Comparison of ENCODE assay signal across 9 mouse cellular contexts in genomic region chr11:114786326-114786725, GRCm38 (mm10). TPM values are rescaled to one million over a fixed set of nuclear protein-coding genes. Genes with fewer than 3 reads are reported as not detected.
DNase-seq lines count a peak whose midpoint lies in the region; ATAC-seq lines count a peak whose summit lies in the region.
"Had no signal": no experiment of that assay in that cellular context is flagged by ENCODE, and none has a peak within 500 bp of the region (broad histone marks: within the 10 kb centered on the region; RNA-seq: fewer than 3 reads in every experiment).

No protein-coding gene starts in this region.

- peak overlapping the region; percentile 21; the same call in 1 of the 2 replicates for H3K9ac ChIP-seq in kidney, embryonic 15.5 days
- peak overlapping the region; percentile 38 for H3K9ac ChIP-seq in forebrain, embryonic 15.5 days (replicated peaks)
- no peak overlapping the region for H3K9ac ChIP-seq in liver, embryonic 13.5 days
- no peak overlapping the region for H3K9ac ChIP-seq in stomach, embryonic 14.5 days (replicated peaks; ENCODE audit: low read depth, low read length)
- H3K9ac ChIP-seq: liver, embryonic 15.5 days had no signal

- peaks cover 84% of the 10 kb centered on the region for H3K27me3 ChIP-seq in kidney, embryonic 15.5 days
- peaks cover 12% of the 10 kb centered on the region; the same call in 1 of the 2 replicates for H3K27me3 ChIP-seq in forebrain, embryonic 15.5 days
- H3K27me3 ChIP-seq in liver, embryonic 13.5 days, result peaks cover 96% of the 10 kb centered on the region
- H3K27me3 ChIP-seq in stomach, embryonic 14.5 days (ENCODE audit: control insufficient read depth, insufficient read depth, low read length), result peaks cover 50% of the 10 kb centered on the region

- H3K9me3 ChIP-seq in kidney, embryonic 15.5 days (replicated peaks), result no peaks in the 10 kb centered on the region
- no peaks in the 10 kb centered on the region for H3K9me3 ChIP-seq in forebrain, embryonic 15.5 days
- H3K9me3 ChIP-seq in liver, embryonic 13.5 days (replicated peaks), result no peaks in the 10 kb centered on the region
- H3K9me3 ChIP-seq in stomach, embryonic 14.5 days (ENCODE audit: control insufficient read depth, low read depth, low read length), result no peaks in the 10 kb centered on the region
- H3K9me3 ChIP-seq: liver, embryonic 15.5 days had no signal

- DNase-seq in kidney, adult 8-10 months, result no peak
- peak; percentile 18 for DNase-seq in adrenal gland, postnatal 14 days
- no peak for DNase-seq in liver, embryonic 13.5 days
- DNase-seq in c-Kit-positive CD71-positive TER-119-positive erythroid progenitor cells, embryonic 14.5 days (ENCODE audit: low spot score), result no peak
- no peak for DNase-seq in layer of hippocampus, postnatal 36 days

- ATAC-seq in kidney, embryonic 15.5 days (replicated peaks; ENCODE audit: low FRiP score), result no peak
- peak; percentile 67 for ATAC-seq in forebrain, embryonic 15.5 days (replicated peaks)
- no peak for ATAC-seq in liver, embryonic 13.5 days (ENCODE audit: low read depth)
- ATAC-seq in stomach, embryonic 14.5 days (ENCODE audit: insufficient number of reproducible peaks, insufficient read depth, low FRiP score, low read depth), result peak; percentile 19; the same call in 1 of the 2 replicates

- peaks cover 31% of the 10 kb centered on the region for H3K4me1 ChIP-seq in kidney, embryonic 15.5 days
- H3K4me1 ChIP-seq in forebrain, embryonic 15.5 days, result peaks cover 23% of the 10 kb centered on the region
- peaks cover 4% of the 10 kb centered on the region for H3K4me1 ChIP-seq in liver, embryonic 13.5 days (replicated peaks)
- peaks cover 8% of the 10 kb centered on the region; the same call in 1 of the 2 replicates for H3K4me1 ChIP-seq in stomach, embryonic 14.5 days (ENCODE audit: control insufficient read depth, insufficient read depth, low read length)

- no peak overlapping the region for H3K27ac ChIP-seq in kidney, embryonic 15.5 days
- no peak overlapping the region for H3K27ac ChIP-seq in forebrain, embryonic 15.5 days (replicated peaks)
- H3K27ac ChIP-seq in liver, embryonic 13.5 days, result no peak overlapping the region
- H3K27ac ChIP-seq in stomach, embryonic 14.5 days (ENCODE audit: low read length), result no peak overlapping the region
- H3K27ac ChIP-seq: liver, embryonic 15.5 days had no signal

- H3K4me3 ChIP-seq in kidney, embryonic 15.5 days (replicated peaks), result peak overlapping the region; percentile 35
- H3K4me3 ChIP-seq in forebrain, embryonic 15.5 days, result peak overlapping the region; percentile 35
- no peak overlapping the region; the same call in 1 of the 2 replicates for H3K4me3 ChIP-seq in liver, embryonic 13.5 days (replicated peaks)
- H3K4me3 ChIP-seq in stomach, embryonic 14.5 days (ENCODE audit: low read depth, low read length), result peak overlapping the region; percentile 15; the same call in 1 of the 2 replicates
- H3K4me3 ChIP-seq: liver, embryonic 15.5 days had no signal

- peak overlapping the region; percentile 62 for H3K4me2 ChIP-seq in kidney, embryonic 15.5 days
- H3K4me2 ChIP-seq in forebrain, embryonic 15.5 days (replicated peaks), result peak overlapping the region; percentile 73
- peak overlapping the region; percentile 32 for H3K4me2 ChIP-seq in liver, embryonic 13.5 days
- H3K4me2 ChIP-seq in stomach, embryonic 14.5 days (replicated peaks; ENCODE audit: low read depth, low read length), result peak overlapping the region; percentile 47
- H3K4me2 ChIP-seq: liver, embryonic 15.5 days had no signal

- H3K36me3 ChIP-seq in kidney, embryonic 15.5 days, result no peaks in the 10 kb centered on the region
- no peaks in the 10 kb centered on the region for H3K36me3 ChIP-seq in forebrain, embryonic 15.5 days
- H3K36me3 ChIP-seq in liver, embryonic 13.5 days, result no peaks in the 10 kb centered on the region
- H3K36me3 ChIP-seq in stomach, embryonic 14.5 days (ENCODE audit: control insufficient read depth, insufficient read depth, low read length), result no peaks in the 10 kb centered on the region
- H3K36me3 ChIP-seq: liver, embryonic 15.5 days had no signal

- WGBS in kidney, embryonic 15.5 days, result 2% methylated on average over 43 of the region's 43 CpGs
- 2% methylated on average over 41 of the region's 43 CpGs for WGBS in forebrain, embryonic 15.5 days
- 4% methylated on average over 43 of the region's 43 CpGs for WGBS in liver, embryonic 13.5 days (ENCODE audit: insufficient replicate concordance)
- 1% methylated on average over 43 of the region's 43 CpGs for WGBS in stomach, embryonic 14.5 days

RNA-seq across cellular contexts. Expression of gene Btbd17, which starts 9.4 kb away (rescaled TPM):
- polyA plus RNA-seq in kidney, embryonic 15.5 days (2015; fragmentation: Nextera tagmentation; extraction: Ambion mirVana), result 1.0 and 1.5 TPM in 2 replicates
- total RNA-seq in adrenal gland, postnatal 14 days (2021), result not detected in 2 replicates
- polyA plus RNA-seq in forebrain, embryonic 15.5 days (2015; fragmentation: Nextera tagmentation; extraction: Ambion mirVana), result 26.4 and 29.7 TPM in 2 replicates
- polyA plus RNA-seq in liver, embryonic 13.5 days (2015; fragmentation: Nextera tagmentation; extraction: Ambion mirVana), result 0.07 and 0.13 TPM in 2 replicates
- polyA plus RNA-seq in stomach, embryonic 14.5 days (2014; fragmentation: Nextera tagmentation; extraction: Ambion mirVana), result 0.98 and 1.6 TPM in 2 replicates
- 10 to 100 TPM; 24.1 to 24.6 TPM for total RNA-seq in layer of hippocampus, postnatal 36 days (2021)
- polyA plus RNA-seq: liver, embryonic 15.5 days had no signal

RNA-seq across cellular contexts. Expression of gene Gpr142, which starts 12.4 kb away (rescaled TPM):
- polyA plus RNA-seq in kidney, embryonic 15.5 days (2015; fragmentation: Nextera tagmentation; extraction: Ambion mirVana), result 0.14 TPM in 1 of 2 replicates, not detected in the other
- not detected in 2 replicates for total RNA-seq in adrenal gland, postnatal 14 days (2021)
- not detected in 2 replicates for polyA plus RNA-seq in forebrain, embryonic 15.5 days (2015; fragmentation: Nextera tagmentation; extraction: Ambion mirVana)
- polyA plus RNA-seq in liver, embryonic 13.5 days (2015; fragmentation: Nextera tagmentation; extraction: Ambion mirVana), result not detected in 2 replicates
- 0.23 and 0.39 TPM in 2 replicates for polyA plus RNA-seq in stomach, embryonic 14.5 days (2014; fragmentation: Nextera tagmentation; extraction: Ambion mirVana)
- total RNA-seq in layer of hippocampus, postnatal 36 days (2021), result not detected
- polyA plus RNA-seq: liver, embryonic 15.5 days had no signal

RNA-seq across cellular contexts. Expression of gene Kif19a, which starts 21.1 kb away (rescaled TPM):
- 0.09 TPM in 2 replicates for polyA plus RNA-seq in kidney, embryonic 15.5 days (2015; fragmentation: Nextera tagmentation; extraction: Ambion mirVana)
- total RNA-seq in adrenal gland, postnatal 14 days (2021), result 0.41 and 0.56 TPM in 2 replicates
- 0.52 and 0.83 TPM in 2 replicates for polyA plus RNA-seq in forebrain, embryonic 15.5 days (2015; fragmentation: Nextera tagmentation; extraction: Ambion mirVana)
- 0.07 and 0.12 TPM in 2 replicates for polyA plus RNA-seq in liver, embryonic 13.5 days (2015; fragmentation: Nextera tagmentation; extraction: Ambion mirVana)
- polyA plus RNA-seq in stomach, embryonic 14.5 days (2014; fragmentation: Nextera tagmentation; extraction: Ambion mirVana), result 0.51 and 0.81 TPM in 2 replicates
- total RNA-seq in layer of hippocampus, postnatal 36 days (2021), result 1 to 10 TPM; 4.0 to 6.1 TPM

RNA-seq across cellular contexts. Expression of gene Dnaic2, which starts 59.1 kb away (rescaled TPM):
- 0.41 and 0.56 TPM in 2 replicates for polyA plus RNA-seq in kidney, embryonic 15.5 days (2015; fragmentation: Nextera tagmentation; extraction: Ambion mirVana)
- 0.44 and 0.64 TPM in 2 replicates for total RNA-seq in adrenal gland, postnatal 14 days (2021)
- 1.9 and 2.6 TPM in 2 replicates for polyA plus RNA-seq in forebrain, embryonic 15.5 days (2015; fragmentation: Nextera tagmentation; extraction: Ambion mirVana)
- 0.06 TPM in 1 of 2 replicates, not detected in the other for polyA plus RNA-seq in liver, embryonic 13.5 days (2015; fragmentation: Nextera tagmentation; extraction: Ambion mirVana)
- 0.25 and 0.38 TPM in 2 replicates for polyA plus RNA-seq in stomach, embryonic 14.5 days (2014; fragmentation: Nextera tagmentation; extraction: Ambion mirVana)
- 1 to 10 TPM in 1 of 2 experiments, under 1 TPM in 1; 0.99 to 1.9 TPM for total RNA-seq in layer of hippocampus, postnatal 36 days (2021)

Comparison
In these comparisons a context has a peak if more than half of its experiments do, and no peak if none do; other contexts are left out.
1. ATAC-seq: peak in forebrain, embryonic 15.5 days (single experiment) and stomach, embryonic 14.5 days (single experiment); none in kidney, embryonic 15.5 days (single experiment) and liver, embryonic 13.5 days (single experiment).
2. H3K9ac ChIP-seq: peak in kidney, embryonic 15.5 days (single experiment) and forebrain, embryonic 15.5 days (single experiment); none in liver, embryonic 13.5 days (single experiment) and stomach, embryonic 14.5 days (single experiment).
3. RNA of gene Btbd17, which starts 9.4 kb away (polyA plus RNA-seq): 26.4 to 29.7 TPM in forebrain, embryonic 15.5 days; 1.0 to 1.5 TPM in kidney, embryonic 15.5 days, 0.98 to 1.6 TPM in stomach, embryonic 14.5 days and 0.07 to 0.13 TPM in liver, embryonic 13.5 days; every median in the first group is over 10 times any median in the second.
4. Peak in every context shown above with its lines, with median percentiles within 50 percentile points of each other: H3K4me2 ChIP-seq.